Mouse (Mus musculus) gastrocnemius, adult 2 months (tissue): ENCODE data around the gene Tmbim4. TPM values are rescaled to one million over a fixed set of nuclear protein-coding genes. Genes with fewer than 3 reads are reported as not detected.

ENCODE experiments used
- DNase-seq: peaks from one replicate; pipeline ENCODE4 v3.0.0; 2022
- H3K27ac ChIP-seq: fragments of 200-600 bp; 2 replicates; pipeline ENCODE4 v1.8.1; 2022; ENCODE audit warnings: mild to moderate bottlenecking
- H3K4me3 ChIP-seq: fragments of 200-600 bp; 2 replicates; pipeline ENCODE4 v1.8.1; 2022; ENCODE audit warnings: mild to moderate bottlenecking, moderate library complexity
- CTCF ChIP-seq: fragments of 200-600 bp; IDR thresholded peaks from 2 replicates; pipeline ENCODE4 v1.8.1; 2022; ENCODE audit warnings: antibody characterized with exemption, mild to moderate bottlenecking, moderate library complexity
- intact Hi-C: fragments of 180-260 bp; cut with DNase I; formaldehyde crosslinking; loops from one replicate; pipeline ENCODE4 v1.15.1; 2025
- total RNA-seq, 2 experiments: library from RNA; stranded (reverse); gene quantifications; 2 replicates each; pipeline ENCODE4 v1.2.3; 2021

The Tmbim4 gene
- total RNA-seq, 2 experiments from 2014 or later = 71.5 to 77.2 TPM

- no peak overlapping the region for H3K4me3 ChIP-seq
Measured at GRCm38 (mm10) chr10:120171340-120171739, 30.1 kb upstream of the Tmbim4 start.

GRCm38 (mm10) chr10:120174192-120174705, 27.1 kb upstream of the Tmbim4 start:
- DNase-seq = no peak
- intact Hi-C loops = no loop called here
- H3K27ac ChIP-seq = no peak overlapping the region
- no peak for TF ChIP-seq CTCF
- no peak overlapping the region for H3K4me3 ChIP-seq

More at GRCm38 (mm10) chr10:120171340-120171739, 30.1 kb upstream of the Tmbim4 start:
- intact Hi-C loops = no loop called here
- DNase-seq = no peak
- no peak overlapping the region for H3K27ac ChIP-seq
- TF ChIP-seq CTCF = no peak

DNA sequence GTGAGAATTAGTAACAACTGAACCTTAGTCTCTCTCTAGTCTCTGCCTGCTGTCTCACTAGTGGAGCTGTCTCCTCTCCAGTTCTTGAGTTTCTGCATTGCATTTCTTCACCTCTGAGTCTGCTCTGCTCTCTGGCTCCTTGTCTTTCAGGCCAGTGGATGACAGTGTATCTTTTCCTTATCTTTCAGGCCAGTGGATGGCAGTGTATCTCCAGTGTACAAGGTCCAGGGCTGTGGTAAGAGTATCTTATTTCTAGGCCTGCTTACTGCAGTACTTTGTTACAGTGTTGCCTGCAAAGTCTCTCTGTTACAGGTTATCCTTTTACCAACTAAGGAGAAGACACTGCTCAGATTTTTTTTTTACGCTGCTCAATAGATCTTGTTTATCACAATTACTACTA, 18.5 kb upstream of the Tmbim4 start:
- intact Hi-C loops = loop anchor here (2.0 kb wide), 1 partner anchor 20 kb away; the partner anchor contains the start of gene Irak3
- peak; percentile 52 for TF ChIP-seq CTCF
- Histone ChIP-seq H3K4me3 (no peak overlapping the region), H3K27ac (no peak overlapping the region)
- DNase-seq = no peak

DNA sequence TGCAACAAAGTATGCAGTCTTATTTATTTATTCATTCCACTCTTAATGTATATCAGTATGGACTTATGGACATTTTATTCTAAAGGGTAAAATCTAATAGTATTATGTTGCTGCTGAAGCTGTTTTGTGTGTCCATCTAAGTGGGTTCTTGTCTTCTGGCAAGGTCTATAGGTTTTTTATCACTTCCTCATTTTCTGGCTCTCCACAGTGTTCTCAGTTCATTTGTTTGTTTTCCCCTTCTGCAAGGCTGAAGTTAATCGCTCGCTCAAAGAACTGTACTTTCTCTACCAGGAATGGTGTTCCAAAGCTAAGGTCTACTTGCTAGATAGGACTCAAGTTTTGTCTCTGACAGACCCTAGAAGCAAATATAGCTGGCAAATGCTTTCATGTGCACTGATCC, 18.0 kb upstream of the Tmbim4 start:
- no peak overlapping the region for H3K27ac ChIP-seq
- TF ChIP-seq CTCF = no peak
- H3K4me3 ChIP-seq = no peak overlapping the region
- no peak for DNase-seq
- intact Hi-C loops = loop anchor here (2.0 kb wide), 1 partner anchor 19 kb away; the partner anchor contains the start of gene Irak3

DNA sequence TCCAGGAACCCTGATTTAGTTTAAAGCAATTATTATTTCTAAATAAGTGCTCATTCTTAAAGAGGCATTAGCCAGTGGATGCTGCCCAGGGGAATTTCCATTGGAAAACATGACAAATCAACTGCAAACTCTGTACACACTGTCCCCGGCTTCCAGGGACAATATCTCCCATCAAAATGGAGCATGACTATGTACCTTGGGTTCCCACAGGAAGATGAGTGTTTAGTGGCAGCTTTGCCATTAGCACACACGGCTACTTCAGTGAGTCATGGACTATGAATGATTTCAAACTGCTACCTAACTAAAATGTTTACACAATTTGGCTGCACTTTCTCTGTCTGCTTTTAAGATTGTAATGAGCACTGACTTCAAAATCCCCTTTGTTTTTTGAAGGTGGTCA, 12.9 kb upstream of the Tmbim4 start:
- TF ChIP-seq CTCF = no peak
- Histone ChIP-seq H3K4me3 (no peak overlapping the region), H3K27ac (peak overlapping the region; percentile 4; the same call in 1 of the 2 replicates)
- intact Hi-C loops = no loop called here
- DNase-seq = no peak

DNA sequence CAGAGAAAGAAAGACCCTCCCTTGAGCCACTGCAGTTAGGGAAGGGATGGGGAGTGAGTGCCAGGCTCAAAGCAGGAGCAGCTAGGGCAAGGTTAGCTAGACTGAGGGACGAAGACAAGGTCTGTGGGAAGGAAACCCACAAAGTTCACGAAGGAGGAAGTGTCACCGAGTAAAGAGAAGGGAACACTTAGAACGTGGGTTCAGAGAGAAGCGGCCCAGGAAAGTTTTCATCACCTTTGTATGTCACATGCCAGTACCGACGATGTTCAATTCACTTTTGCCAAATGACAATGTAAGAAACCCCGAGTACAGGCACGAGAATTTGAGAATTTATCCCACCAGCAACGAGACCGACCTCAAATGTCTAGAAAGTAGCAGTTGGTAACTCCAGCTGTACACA, 12.1 kb upstream of the Tmbim4 start:
- TF ChIP-seq CTCF = no peak
- intact Hi-C loops = no loop called here
- Histone ChIP-seq H3K27ac (no peak overlapping the region; the same call in 1 of the 2 replicates), H3K4me3 (no peak overlapping the region)
- DNase-seq = no peak

DNA sequence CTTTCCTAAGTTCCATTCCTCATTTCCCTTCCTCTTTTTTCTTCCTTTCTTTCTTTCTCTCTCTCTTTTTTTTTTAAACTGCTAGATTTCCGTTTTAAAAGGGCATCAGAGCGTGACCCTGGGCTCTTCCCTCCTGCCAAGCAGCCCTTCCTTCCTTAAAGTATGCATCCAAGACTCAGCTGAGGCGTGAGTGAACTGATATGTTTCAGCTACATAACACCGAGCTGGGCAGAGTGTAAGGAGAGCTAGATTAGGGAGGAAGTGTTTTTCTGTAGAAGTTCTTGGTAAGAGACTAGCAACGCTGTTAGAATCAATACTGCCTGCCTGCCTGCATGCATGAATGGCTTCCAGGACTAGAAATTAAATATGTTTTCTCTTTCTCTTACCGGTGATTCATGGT, 11.6 kb upstream of the Tmbim4 start:
- H3K4me3 ChIP-seq = no peak overlapping the region
- TF ChIP-seq CTCF = no peak
- intact Hi-C loops = no loop called here
- H3K27ac ChIP-seq = no peak overlapping the region
- no peak for DNase-seq

- TF ChIP-seq CTCF = no peak
- no peak for DNase-seq
- intact Hi-C loops = no loop called here
- no peak overlapping the region for H3K4me3 ChIP-seq
- no peak overlapping the region for H3K27ac ChIP-seq
Measured at GRCm38 (mm10) chr10:120191165-120191564, 10.2 kb upstream of the Tmbim4 start.

GRCm38 (mm10) chr10:120192278-120192677, 9.1 kb upstream of the Tmbim4 start:
- intact Hi-C loops = no loop called here
- no peak overlapping the region for H3K4me3 ChIP-seq
- no peak overlapping the region for H3K27ac ChIP-seq
- no peak for DNase-seq
- TF ChIP-seq CTCF = no peak

- no peak for TF ChIP-seq CTCF
- no peak for DNase-seq
- Histone ChIP-seq H3K4me3 (no peak overlapping the region), H3K27ac (no peak overlapping the region)
- intact Hi-C loops = no loop called here
Measured at GRCm38 (mm10) chr10:120193255-120193654, 8.1 kb upstream of the Tmbim4 start.

DNA sequence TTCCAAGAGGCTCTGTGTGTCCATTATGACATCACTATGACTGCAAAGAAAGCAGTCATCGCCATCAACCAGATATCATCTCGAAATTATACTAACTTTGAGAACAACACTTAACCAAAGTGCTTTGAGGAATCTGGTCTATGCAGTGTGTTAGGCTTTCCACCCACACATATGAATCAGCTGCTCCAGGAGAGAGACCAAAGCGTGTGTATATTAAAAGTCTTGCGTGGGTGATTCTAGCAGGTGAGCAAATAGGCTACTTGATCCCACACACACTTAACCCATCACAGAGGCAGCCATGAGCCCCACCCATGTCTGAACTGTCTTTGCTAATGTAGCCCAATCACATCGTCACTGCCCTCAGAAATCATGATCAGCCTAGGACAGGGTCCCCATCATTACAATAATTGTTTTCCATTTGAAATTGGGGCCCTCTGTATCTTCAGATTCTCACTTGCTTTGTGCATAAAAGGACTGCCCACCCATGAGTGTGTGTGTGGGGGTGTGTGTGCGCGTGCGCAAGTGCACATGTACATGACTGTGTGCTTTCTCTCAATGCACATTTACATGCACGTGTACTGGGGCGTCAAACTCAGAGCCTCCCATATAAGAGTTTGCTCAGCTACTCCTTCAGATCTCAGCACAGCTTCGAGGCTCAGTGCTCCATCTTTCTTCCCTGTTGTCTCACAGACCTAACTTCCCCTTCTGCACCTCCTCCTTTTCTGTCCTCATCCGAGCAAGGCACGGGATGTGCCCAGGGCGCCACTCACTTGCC, 4.1 kb upstream of the Tmbim4 start:
- Histone ChIP-seq H3K4me3 (no peak overlapping the region), H3K27ac (no peak overlapping the region)
- no peak for DNase-seq
- intact Hi-C loops = no loop called here
- no peak for TF ChIP-seq CTCF

DNA sequence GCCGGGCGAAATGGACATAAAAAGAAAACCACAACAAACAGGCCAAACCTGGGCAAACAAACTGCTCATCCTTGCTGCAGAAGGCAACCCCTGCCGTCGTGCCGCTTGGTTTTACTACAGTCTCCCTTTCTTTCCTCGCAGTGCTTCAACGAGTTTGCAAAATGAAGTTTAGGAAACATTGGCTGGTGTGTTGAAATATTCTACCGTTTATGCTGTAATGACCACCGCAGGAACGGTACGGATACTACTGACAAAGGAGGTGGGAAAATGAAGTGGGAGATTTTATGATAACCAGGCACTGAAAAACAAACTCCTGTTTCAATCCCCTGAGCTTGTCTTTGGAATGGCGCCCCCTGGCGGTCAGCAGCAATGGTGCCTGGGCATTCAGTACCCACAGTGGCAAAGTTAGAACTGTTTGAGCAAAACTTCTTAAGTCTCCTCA, 592 bp downstream of the Tmbim4 start, which contains the start of gene Irak3:
Gene Irak3 (minus strand): TSS at position 170 of the 442 bp plus-strand sequence.
- intact Hi-C loops = loop anchor here (2.0 kb wide), 1 partner anchor 19 kb away; no protein-coding TSS in a partner anchor
- peak; percentile 90 for DNase-seq
- Histone ChIP-seq H3K27ac (peak within 1 kb of the TSS; percentile 92), H3K4me3 (peak within 1 kb of the TSS; percentile 89)
- TF ChIP-seq CTCF = peak; percentile 100; the same call in 1 of the 2 replicates

- DNase-seq = no peak
- intact Hi-C loops = loop anchor here (2.0 kb wide), 1 partner anchor 20 kb away; no protein-coding TSS in a partner anchor
- TF ChIP-seq CTCF = no peak
- Histone ChIP-seq H3K27ac (peak overlapping the region; percentile 92), H3K4me3 (peak overlapping the region; percentile 89)
Measured at GRCm38 (mm10) chr10:120202467-120203250, 1.3 kb downstream of the Tmbim4 start.
